Mouse (Mus musculus) heart, postnatal 4 days (tissue): ENCODE measurements around the gene Drd1. TPM values are rescaled to one million over a fixed set of nuclear protein-coding genes. Genes with fewer than 3 reads are reported as not detected.

Experiments
- DNase-seq: peaks from one replicate; pipeline ENCODE4 v3.0.0; 2021
- total RNA-seq, 2 experiments: library from RNA; stranded (reverse); gene quantifications; 2 replicates each; pipeline ENCODE4 v1.2.3; 2021

Drd1 gene
- total RNA-seq, 2 experiments from 2014 or later, result 0.16 to 0.33 TPM

- peak; percentile 36 for DNase-seq
Observed at GRCm38 (mm10) chr13:54073066-54073465, 17.6 kb upstream of the Drd1 start.

- no peak for DNase-seq
Observed at GRCm38 (mm10) chr13:54072526-54073057, 17.1 kb upstream of the Drd1 start.

GRCm38 (mm10) chr13:54071606-54072331, 16.3 kb upstream of the Drd1 start, which contains the start of gene Sfxn1:
TSS of gene Sfxn1 (plus strand) at chr13:54071869.
- peak; percentile 71 for DNase-seq

- no peak for DNase-seq
Observed at GRCm38 (mm10) chr13:54071011-54071410, 15.5 kb upstream of the Drd1 start.

- no peak for DNase-seq
Observed at GRCm38 (mm10) chr13:54067617-54068166, 12.2 kb upstream of the Drd1 start.

GRCm38 (mm10) chr13:54066081-54066746, 10.7 kb upstream of the Drd1 start:
- DNase-seq, result no peak

- DNase-seq, result peak; percentile 30
Observed at GRCm38 (mm10) chr13:54063292-54063691, 7.8 kb upstream of the Drd1 start.

GRCm38 (mm10) chr13:54062068-54062467, 6.6 kb upstream of the Drd1 start:
- no peak for DNase-seq

- DNase-seq, result peak; percentile 17
Observed at GRCm38 (mm10) chr13:54054962-54055361, 543 bp downstream of the Drd1 start.

GRCm38 (mm10) chr13:54051641-54052040, 3.9 kb downstream of the Drd1 start:
- DNase-seq, result no peak

GRCm38 (mm10) chr13:54048679-54049352, 6.7 kb downstream of the Drd1 start:
- no peak for DNase-seq

GRCm38 (mm10) chr13:54040256-54040655, 15.2 kb downstream of the Drd1 start:
- no peak for DNase-seq

- DNase-seq, result peak; percentile 8
Observed at GRCm38 (mm10) chr13:54037936-54038335, 17.6 kb downstream of the Drd1 start.

GRCm38 (mm10) chr13:54035541-54035940, 20.0 kb downstream of the Drd1 start:
- peak; percentile 17 for DNase-seq

- no peak for DNase-seq
Observed at GRCm38 (mm10) chr13:54033653-54034052, 21.9 kb downstream of the Drd1 start.

GRCm38 (mm10) chr13:54027079-54027478, 28.4 kb downstream of the Drd1 start:
- DNase-seq, result no peak

GRCm38 (mm10) chr13:54023311-54023710, 32.2 kb downstream of the Drd1 start:
- DNase-seq, result no peak

GRCm38 (mm10) chr13:54008716-54009115, 46.8 kb downstream of the Drd1 start:
- DNase-seq, result no peak
